Mouse (Mus musculus) lung, embryonic 14.5 days (tissue): ENCODE data around the gene Mindy4. TPM values are rescaled to one million over a fixed set of nuclear protein-coding genes. Genes with fewer than 3 reads are reported as not detected.

Source experiments
- ATAC-seq: fragments of 200-750 bp; cut with Nextera tagmentation; 2 replicates; pipeline ENCODE4 v1.8.0; 2017; ENCODE audit warnings: mild to moderate bottlenecking, moderate TSS enrichment, moderate library complexity; ENCODE audit not compliant: insufficient read depth
- DNase-seq: peaks from one replicate; pipeline ENCODE4 v3.0.0-alpha.2; 2015
- H3K27ac ChIP-seq: fragments of 300-500 bp; sonication (generic); 2 replicates; pipeline ENCODE4 v1.5.1; 2014; ENCODE audit warnings: low read depth, mild to moderate bottlenecking, moderate library complexity
- H3K27me3 ChIP-seq: fragments of 300-500 bp; sonication (generic); 2 replicates; pipeline ENCODE4 v1.6.1; 2014; ENCODE audit warnings: low read length, control low read depth; ENCODE audit not compliant: insufficient read depth
- H3K36me3 ChIP-seq: fragments of 300-500 bp; sonication (generic); 2 replicates; pipeline ENCODE4 v1.6.1; 2014; ENCODE audit warnings: control low read depth; ENCODE audit not compliant: insufficient read depth
- H3K4me1 ChIP-seq: fragments of 300-500 bp; sonication (generic); 2 replicates; pipeline ENCODE4 v1.6.1; 2014; ENCODE audit warnings: antibody characterized with exemption, control low read depth; ENCODE audit not compliant: insufficient read depth
- H3K4me2 ChIP-seq: fragments of 300-500 bp; sonication (generic); 2 replicates; pipeline ENCODE4 v1.6.1; 2014; ENCODE audit warnings: mild to moderate bottlenecking
- H3K4me3 ChIP-seq: fragments of 300-500 bp; sonication (generic); 2 replicates; pipeline ENCODE4 v1.5.1; 2014; ENCODE audit warnings: low read depth, low read length
- H3K9ac ChIP-seq: fragments of 300-500 bp; sonication (generic); 2 replicates; pipeline ENCODE4 v1.6.1; 2014
- H3K9me3 ChIP-seq: fragments of 300-500 bp; sonication (generic); 2 replicates; pipeline ENCODE4 v1.6.1; 2016; ENCODE audit warnings: low read depth, low read length, control low read depth
- CTCF ChIP-seq: IDR thresholded peaks from 2 replicates; pipeline ENCODE4 v1.5.1; 2016; ENCODE audit warnings: antibody characterized with exemption, low read depth
- WGBS: fragments of 180-500 bp; shearing (Covaris S2); extraction: QIAGEN DNeasy Blood & Tissue Kit; methylation state at CpG from one replicate; pipeline ENCODE4 v1.1.7; 2014; 5-methylcytosine and 5-hydroxymethylcytosine counted together
- polyA plus RNA-seq: library from polyadenylated mRNA; unstranded; fragments of >200 nt; fragmentation: Nextera tagmentation; extraction: Ambion mirVana; gene quantifications from 2 replicates; pipeline ENCODE4 v1.2.1, GENCODE M21; 2014

Mindy4 gene
- polyA plus RNA-seq, 1 experiment from 2014 or later = 18.8 TPM

DNA sequence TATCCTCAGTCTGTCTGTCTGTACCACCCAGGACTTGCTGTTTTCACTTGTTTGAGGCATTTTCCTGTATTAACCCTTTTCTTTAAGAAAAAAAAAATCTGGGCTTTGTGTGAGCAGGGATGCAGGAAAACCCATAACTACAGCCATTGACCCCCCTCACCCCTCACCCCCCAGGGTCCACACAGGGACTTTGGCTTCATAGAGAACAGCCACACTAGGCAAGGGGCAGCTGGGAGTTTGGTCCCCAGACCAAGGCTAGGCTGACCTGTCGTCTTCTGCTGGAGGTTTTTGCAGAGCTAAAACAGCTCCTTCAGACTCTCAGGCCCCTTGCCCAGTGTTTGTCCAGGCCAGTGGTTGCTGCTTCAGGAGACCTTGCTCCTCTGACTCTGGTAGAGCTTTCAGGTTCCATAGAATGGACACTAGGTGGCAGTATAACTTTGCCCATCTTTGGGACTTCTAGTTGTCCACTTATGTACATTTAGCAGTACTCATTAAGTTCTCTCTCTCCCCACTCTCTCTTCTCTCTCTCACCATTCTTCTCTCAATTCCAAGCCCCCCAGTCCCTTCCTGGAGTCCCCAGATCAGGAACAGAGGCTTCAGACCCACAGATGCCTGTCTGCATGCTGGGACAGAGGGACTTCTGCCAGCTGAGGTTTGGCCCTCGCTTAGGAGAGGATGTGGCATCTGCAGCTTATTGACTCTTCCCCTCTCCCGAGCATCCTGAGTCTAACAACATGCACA, 29.5 kb downstream of the Mindy4 start:
- Histone ChIP-seq H3K4me2 (no peak overlapping the region), H3K36me3 (peaks cover 7% of the 10 kb centered on the region; the same call in 1 of the 2 replicates), H3K4me1 (no peaks in the 10 kb centered on the region), H3K9me3 (no peaks in the 10 kb centered on the region), H3K27me3 (no peaks in the 10 kb centered on the region), H3K9ac (no peak overlapping the region), H3K27ac (no peak overlapping the region), H3K4me3 (no peak overlapping the region)
- ATAC-seq (peak; percentile 62; the same call in 1 of the 2 replicates), DNase-seq (peak; percentile 95)
- TF ChIP-seq CTCF = peak; percentile 84
- WGBS = 46% methylated on average over 3 of the region's 3 CpGs

DNA sequence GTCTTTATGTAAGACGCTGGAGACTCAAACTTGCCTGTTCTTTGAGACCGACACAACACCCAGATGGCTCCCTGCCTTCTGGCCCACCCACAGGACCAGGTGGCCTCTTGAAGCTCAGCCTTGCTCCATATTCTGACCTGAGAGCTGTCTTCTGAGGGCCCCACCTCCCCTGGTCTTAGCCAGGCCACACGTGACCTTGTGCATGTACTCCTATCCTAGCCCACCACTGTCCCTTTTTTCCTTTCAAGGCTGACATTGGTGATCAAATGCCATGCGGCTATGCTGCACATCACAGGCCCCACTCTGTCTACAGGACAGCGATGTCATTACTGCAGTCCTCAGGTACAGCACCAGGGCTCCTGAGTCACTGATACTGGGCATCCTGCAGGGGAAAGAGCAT, 30.1 kb downstream of the Mindy4 start:
- H3K9me3 ChIP-seq = no peaks in the 10 kb centered on the region
- H3K4me3 ChIP-seq = no peak overlapping the region
- no peak for TF ChIP-seq CTCF
- no peak overlapping the region for H3K9ac ChIP-seq
- no peaks in the 10 kb centered on the region for H3K4me1 ChIP-seq
- H3K4me2 ChIP-seq = no peak overlapping the region
- DNase-seq (no peak), ATAC-seq (no peak)
- H3K27me3 ChIP-seq = no peaks in the 10 kb centered on the region
- H3K36me3 ChIP-seq = peaks cover 7% of the 10 kb centered on the region; the same call in 1 of the 2 replicates
- H3K27ac ChIP-seq = no peak overlapping the region
- 88% methylated on average over 5 of the region's 5 CpGs for WGBS

DNA sequence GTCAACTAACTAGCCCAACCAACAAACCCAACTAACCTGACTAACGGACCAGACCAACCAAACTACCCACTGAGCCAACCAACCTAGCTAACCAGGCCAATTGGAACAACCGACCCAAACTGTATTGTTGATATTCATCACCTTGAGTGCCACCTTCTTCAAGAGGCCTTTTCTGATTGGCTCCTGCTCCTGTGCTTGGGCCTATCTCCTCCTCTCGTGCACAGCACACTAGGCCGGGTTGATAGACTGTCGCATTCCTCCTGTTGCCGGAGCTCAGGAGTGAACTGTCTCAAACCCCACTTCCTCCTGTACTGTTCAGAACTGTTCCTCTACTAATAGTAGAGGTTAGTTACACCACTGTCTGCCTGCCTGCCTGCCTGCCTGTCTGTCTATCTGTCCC, 31.5 kb downstream of the Mindy4 start:
- no peak for DNase-seq
- Histone ChIP-seq H3K9ac (no peak overlapping the region), H3K4me2 (no peak overlapping the region), H3K4me1 (no peaks in the 10 kb centered on the region), H3K9me3 (no peaks in the 10 kb centered on the region), H3K27me3 (no peaks in the 10 kb centered on the region), H3K4me3 (no peak overlapping the region), H3K36me3 (peaks cover 7% of the 10 kb centered on the region; the same call in 1 of the 2 replicates), H3K27ac (no peak overlapping the region)
- WGBS = 67% methylated on average over 6 of the region's 6 CpGs
- no peak for ATAC-seq
- no peak for TF ChIP-seq CTCF

DNA sequence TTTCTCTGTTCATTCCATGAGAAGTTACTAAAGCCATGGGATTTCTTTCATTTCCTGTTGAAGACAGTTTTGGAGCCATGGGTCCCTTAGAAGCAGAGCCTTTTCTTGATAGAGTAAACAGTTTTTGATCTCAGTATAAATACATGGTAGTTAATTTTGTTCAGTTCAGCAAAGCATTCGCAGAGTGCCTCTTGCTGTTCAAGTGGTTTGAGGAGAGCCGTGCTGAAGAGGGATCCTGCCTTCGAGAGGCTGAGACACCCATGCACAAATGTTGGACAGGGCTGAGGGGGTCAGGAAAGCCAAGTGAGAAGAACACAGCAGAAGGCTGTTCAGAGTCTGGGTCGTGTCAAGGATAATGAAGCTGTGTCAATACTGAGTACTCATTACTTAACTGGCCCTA, 32.5 kb downstream of the Mindy4 start:
- Histone ChIP-seq H3K27ac (no peak overlapping the region), H3K4me2 (no peak overlapping the region), H3K36me3 (peaks cover 7% of the 10 kb centered on the region; the same call in 1 of the 2 replicates), H3K9me3 (no peaks in the 10 kb centered on the region), H3K4me3 (no peak overlapping the region), H3K4me1 (no peaks in the 10 kb centered on the region), H3K27me3 (no peaks in the 10 kb centered on the region), H3K9ac (no peak overlapping the region)
- no peak for TF ChIP-seq CTCF
- ATAC-seq (peak; percentile 18; the same call in 1 of the 2 replicates), DNase-seq (peak; percentile 50)
- WGBS = 26% methylated on average over 4 of the region's 4 CpGs

DNA sequence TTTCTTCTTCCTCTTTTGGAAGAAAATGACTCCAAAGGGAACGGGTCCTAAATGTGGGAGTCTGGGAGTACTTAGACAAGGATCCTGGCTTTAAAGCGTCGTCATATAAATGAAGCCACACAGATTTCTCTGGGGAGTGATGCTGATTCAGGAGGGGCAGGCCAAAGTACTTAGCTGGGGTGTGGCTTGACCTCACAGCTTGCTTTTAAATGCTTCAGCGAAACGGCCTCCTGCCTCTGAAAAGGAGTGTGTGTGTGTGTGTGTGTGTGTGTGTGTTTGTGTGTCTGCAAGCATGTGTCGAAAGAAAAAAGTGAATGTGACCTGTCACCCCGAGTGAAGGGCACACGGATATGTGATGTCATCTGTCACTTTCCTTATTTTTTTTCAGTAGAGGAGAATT, 36.7 kb downstream of the Mindy4 start:
- Histone ChIP-seq H3K27me3 (no peaks in the 10 kb centered on the region), H3K9me3 (no peaks in the 10 kb centered on the region), H3K4me3 (no peak overlapping the region), H3K4me2 (no peak overlapping the region), H3K9ac (no peak overlapping the region), H3K4me1 (no peaks in the 10 kb centered on the region), H3K27ac (no peak overlapping the region), H3K36me3 (no peaks in the 10 kb centered on the region; the same call in 1 of the 2 replicates)
- TF ChIP-seq CTCF = no peak
- 52% methylated on average over 8 of the region's 8 CpGs for WGBS
- ATAC-seq (no peak), DNase-seq (no peak)

DNA sequence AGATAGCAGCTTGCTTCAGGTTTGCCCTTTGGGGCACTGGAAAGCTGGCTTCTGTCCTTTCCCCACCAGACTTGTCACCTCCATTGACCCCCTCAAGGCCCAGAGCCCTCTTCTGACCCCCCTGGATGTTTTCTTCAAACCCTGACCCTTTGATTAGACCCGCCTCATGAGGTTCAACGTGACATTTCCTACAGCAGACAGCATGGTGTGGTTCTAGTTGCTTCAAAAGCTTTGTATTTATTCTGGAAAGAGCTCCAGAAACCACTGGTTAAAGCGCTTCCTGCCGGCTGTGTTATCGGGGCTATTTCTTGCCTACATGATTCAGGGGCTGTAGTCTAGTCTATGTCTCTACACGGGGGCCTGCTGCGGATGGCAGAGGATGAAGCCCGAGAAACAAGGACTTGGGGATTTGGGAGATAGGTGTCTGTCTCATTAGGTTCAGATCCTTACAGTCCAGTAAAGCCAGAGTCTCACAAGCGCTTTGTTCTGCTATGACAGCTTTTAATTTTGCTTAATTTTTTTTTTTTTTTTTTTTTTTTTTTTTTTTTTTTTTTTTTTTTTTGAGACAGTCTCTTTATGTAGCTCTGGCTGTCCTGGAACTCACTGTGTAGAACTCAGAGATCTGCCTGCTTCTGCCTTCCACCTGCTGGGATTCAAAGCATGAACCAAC, 37.5 kb downstream of the Mindy4 start:
- H3K36me3 ChIP-seq = no peaks in the 10 kb centered on the region; the same call in 1 of the 2 replicates
- H3K9ac ChIP-seq = no peak overlapping the region
- no peak for ATAC-seq
- H3K4me2 ChIP-seq = no peak overlapping the region
- no peak for DNase-seq
- no peaks in the 10 kb centered on the region for H3K4me1 ChIP-seq
- WGBS = 83% methylated on average over 9 of the region's 9 CpGs
- H3K9me3 ChIP-seq = no peaks in the 10 kb centered on the region
- TF ChIP-seq CTCF = no peak
- no peaks in the 10 kb centered on the region for H3K27me3 ChIP-seq
- no peak overlapping the region for H3K27ac ChIP-seq
- H3K4me3 ChIP-seq = no peak overlapping the region

DNA sequence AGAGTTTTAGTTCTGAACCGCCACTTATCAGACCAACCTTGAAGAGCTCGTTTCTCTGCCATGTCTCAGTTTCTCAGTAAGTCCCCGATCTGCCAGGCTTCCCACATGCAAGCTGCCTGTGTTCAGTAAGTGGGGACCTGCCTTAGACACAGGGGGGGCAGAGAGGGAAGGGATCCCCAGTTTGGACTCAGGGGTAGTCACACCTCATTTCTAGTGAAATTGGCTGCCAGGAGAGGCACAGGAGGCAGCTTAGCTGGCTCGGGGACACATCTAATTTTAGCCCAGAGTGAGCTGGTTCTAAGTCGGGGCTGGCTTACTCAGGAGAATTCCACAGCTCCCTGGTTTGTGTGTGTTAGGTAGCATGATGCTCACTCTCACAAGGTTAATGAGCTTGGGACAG, 38.3 kb downstream of the Mindy4 start:
- Histone ChIP-seq H3K4me2 (no peak overlapping the region), H3K4me1 (no peaks in the 10 kb centered on the region), H3K27me3 (no peaks in the 10 kb centered on the region), H3K9ac (no peak overlapping the region), H3K4me3 (no peak overlapping the region), H3K27ac (no peak overlapping the region), H3K9me3 (no peaks in the 10 kb centered on the region), H3K36me3 (peaks cover 2% of the 10 kb centered on the region; the same call in 1 of the 2 replicates)
- ATAC-seq (no peak), DNase-seq (no peak)
- 55% methylated on average over 5 of the region's 5 CpGs for WGBS
- no peak for TF ChIP-seq CTCF
